In the genomic region with DNA sequence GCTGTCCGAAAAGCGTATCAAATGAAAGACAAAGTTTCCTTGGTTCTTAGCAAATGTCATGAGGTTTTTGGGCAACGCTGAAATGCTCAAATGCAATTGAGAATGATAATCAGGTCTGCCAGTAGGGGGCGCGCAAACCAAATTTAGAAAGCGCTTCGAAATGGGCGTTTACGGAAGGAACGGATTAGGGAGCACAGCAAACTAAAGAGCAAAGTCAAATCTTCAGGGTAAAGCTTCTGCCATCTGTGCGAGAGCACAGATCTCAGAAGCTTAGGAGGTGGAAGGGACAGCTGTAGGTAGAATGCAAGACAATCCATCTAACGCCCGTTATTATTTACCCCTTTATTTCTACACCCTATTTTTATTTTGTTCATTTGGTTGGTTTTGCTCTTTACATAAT, we compare ENCODE assay signal across 8 mouse cellular contexts.
DNase-seq lines count a peak whose midpoint lies in the region; ATAC-seq and TF ChIP-seq lines count a peak whose summit lies in the region.

No protein-coding gene starts in this region.

- H3K9ac ChIP-seq in hindbrain, embryonic 13.5 days = no peak overlapping the region

- POLR2A ChIA-PET in Patski (lab: Charles Lee) = no interaction called here

- CTCF ChIA-PET in Patski (lab: Charles Lee) = interaction anchor here (0.7 to 2.7 kb wide), 17 partner anchors 8 to 458 kb away, joined by 3 to 16 read pairs (median 4); no protein-coding TSS in a partner anchor

- no peaks in the 10 kb centered on the region for H3K27me3 ChIP-seq in Patski
- H3K27me3 ChIP-seq in hindbrain, embryonic 13.5 days = no peaks in the 10 kb centered on the region

- H3K9me3 ChIP-seq in hindbrain, embryonic 13.5 days = no peaks in the 10 kb centered on the region

- H3K4me2 ChIP-seq in hindbrain, embryonic 13.5 days = 0 out of 2 replicates have a peak overlapping the region, but pooled peaks have one; percentile 3

- no peaks in the 10 kb centered on the region for H3K4me1 ChIP-seq in hindbrain, embryonic 13.5 days (replicated peaks)

- in situ Hi-C loops in Patski (cut with MboI; ENCODE audit: low pct_unique_long_range_greater_than_20kb) = loop anchor here (5.0 kb wide), 1 partner anchor 54 kb away; no protein-coding TSS in a partner anchor

- H3K4me3 ChIP-seq in hindbrain, embryonic 13.5 days = no peak overlapping the region

- no peak overlapping the region for H3K27ac ChIP-seq in hindbrain, embryonic 13.5 days

- WGBS in hindbrain, embryonic 13.5 days = 10% methylated on average over 13 of the region's 13 CpGs

- DNase-seq in Patski (ENCODE audit: low read depth, low spot score) = no peak
- peak; percentile 59 for DNase-seq in cerebellum, adult 9-11 months
- peak; percentile 79 to 83 for DNase-seq in frontal cortex, postnatal 25 days (ENCODE audit: low spot score in 2 of 2)
- peak; percentile 81 to 84 for DNase-seq in layer of hippocampus, postnatal 36 days
- peak; percentile 91 for DNase-seq in lung, postnatal 36 days
- DNase-seq in retina, embryonic 14.5 days (ENCODE audit: low spot score) = peak; percentile 87
- peak; percentile 78 to 85 for DNase-seq in thymus, postnatal 36 days

- peak; percentile 64 for ATAC-seq in Patski
- ATAC-seq in hindbrain, embryonic 13.5 days (ENCODE audit: low FRiP score) = 0 out of 2 replicates have a peak, but pooled peaks have one; percentile 43

- no peaks in the 10 kb centered on the region for H3K36me3 ChIP-seq in hindbrain, embryonic 13.5 days

- TF ChIP-seq CTCF in Patski (IDR thresholded peaks at IDR 0.05) = peak; percentile 93
